Mouse (Mus musculus): Measurements from ENCODE around the gene Obox1. TPM values are rescaled to one million over a fixed set of nuclear protein-coding genes. Genes with fewer than 3 reads are reported as not detected.
"Not testable (repeated sequence)": the region's sequence is repeated elsewhere in the genome, so short reads cannot be mapped to it uniquely, and the experiment has no call there.

Obox1 gene
- not detected for total RNA-seq (2021)
- long read RNA-seq, experiment 1: 0 reads
- long read RNA-seq, experiment 2: 0 reads

DNA sequence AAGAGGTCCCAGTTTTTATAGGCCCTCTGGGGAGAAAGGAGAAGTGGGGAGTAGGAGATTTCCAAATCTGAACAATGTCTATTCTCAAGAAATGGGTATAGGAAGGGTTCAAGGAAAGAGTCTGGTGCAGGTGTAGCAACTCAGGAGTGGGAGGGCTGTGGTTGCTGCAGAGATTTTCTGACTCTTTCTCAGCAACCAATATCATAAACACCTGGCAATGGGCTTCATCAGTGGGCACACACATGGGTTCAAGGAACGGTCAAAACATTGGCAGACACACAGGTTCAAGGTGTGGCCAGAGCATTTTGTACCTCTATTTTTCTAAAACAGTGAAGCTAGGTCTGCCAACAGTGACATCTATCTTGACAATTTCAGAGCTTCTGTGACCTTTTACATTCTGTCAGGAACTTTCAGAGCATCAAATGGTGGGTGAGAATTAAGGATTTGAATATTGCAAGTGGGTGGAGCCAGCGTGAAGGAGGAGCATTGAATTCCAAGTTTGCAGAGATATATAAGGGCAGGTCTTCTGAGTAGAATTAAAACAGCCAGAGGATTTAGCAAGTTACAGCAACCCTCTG is at the start of gene Obox1, which contains the start of gene Obox2:
TSS of gene Obox1 (plus strand) at position 528 of the 578 bp plus-strand sequence.
TSS of gene Obox2 (plus strand) at position 301 of the 578 bp plus-strand sequence.
- not testable (repeated sequence) for DNase-seq

- DNase-seq: not testable (repeated sequence)
Observed at GRCm38 (mm10) chr7:15399147-15399874, 10.6 kb downstream of the Obox1 start.

DNA sequence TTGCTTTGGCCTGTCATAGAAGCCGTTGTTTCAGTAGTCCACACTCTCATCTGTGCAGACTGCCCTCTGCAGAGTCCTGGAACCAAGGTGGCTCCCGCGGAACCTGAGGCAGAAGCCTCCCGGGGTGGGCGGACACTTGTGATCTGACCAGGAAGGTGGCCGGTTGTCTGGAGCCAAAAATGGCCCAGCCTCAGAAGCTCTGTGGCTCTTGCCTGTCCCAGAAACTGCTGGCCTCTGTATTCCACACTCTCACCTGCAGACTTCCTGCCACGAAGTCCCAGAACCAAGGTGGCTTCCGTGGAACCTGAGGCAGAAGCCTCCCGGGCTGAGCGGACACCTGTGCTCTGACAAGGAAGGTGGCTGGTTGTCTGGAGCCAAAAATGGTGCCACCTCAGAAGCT is 18.1 kb downstream of the Obox1 start:
- DNase-seq: not testable (repeated sequence)

- DNase-seq: not testable (repeated sequence)
Observed at GRCm38 (mm10) chr7:15418046-15418445, 29.3 kb downstream of the Obox1 start.

DNA sequence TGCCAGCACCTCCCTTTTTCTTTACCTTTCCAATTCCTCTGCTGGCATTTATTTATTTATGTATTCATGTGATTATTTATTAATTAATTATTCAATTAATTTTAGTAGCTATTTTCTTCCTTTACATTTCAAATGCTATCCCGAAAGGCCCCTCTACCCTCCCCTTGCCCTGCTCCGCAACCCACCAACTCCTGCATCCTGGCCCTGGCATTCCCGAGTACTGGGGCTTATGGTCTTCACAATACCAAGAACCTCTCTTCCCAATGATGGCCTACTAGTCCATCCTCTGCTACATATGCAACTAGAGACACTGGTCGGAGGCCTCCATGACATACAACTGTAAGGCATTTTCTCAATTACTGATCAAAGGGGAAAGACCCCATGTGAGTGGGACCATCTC is 36.8 kb downstream of the Obox1 start:
- DNase-seq: not testable (repeated sequence)

GRCm38 (mm10) chr7:15509411-15509810 is 120.7 kb downstream of the Obox1 start:
- not testable (repeated sequence) for DNase-seq

Other genes starting within 250 kb of the Obox1 start
- gene Obox2, start 227 bp upstream of the Obox1 start, total RNA-seq (2021): not detected

Measured in adrenal gland, postnatal 10 days (tissue).